Mouse (Mus musculus) frontal cortex, postnatal 14 days (tissue): ENCODE results near the gene Sapcd1.
"Not testable (repeated sequence)": the region's sequence is repeated elsewhere in the genome, so short reads cannot be mapped to it uniquely, and the experiment has no call there.

Experiments used
- DNase-seq, 2 experiments: peaks; one replicate each; pipeline ENCODE4 v3.0.0; 2022; ENCODE audit warnings: low spot score in 2 of 2

The Sapcd1 gene

GRCm38 (mm10) chr17:35007387-35007991 is 20.3 kb downstream of the Sapcd1 start:
- DNase-seq: no peak

GRCm38 (mm10) chr17:35005902-35006301 is 21.9 kb downstream of the Sapcd1 start:
- not testable (repeated sequence) for DNase-seq

- DNase-seq: no peak
Observed at GRCm38 (mm10) chr17:35005158-35005557, 22.7 kb downstream of the Sapcd1 start.

- no peak for DNase-seq
Observed at GRCm38 (mm10) chr17:35004075-35004717, 23.6 kb downstream of the Sapcd1 start.

GRCm38 (mm10) chr17:35003022-35003838 is 24.6 kb downstream of the Sapcd1 start:
- no peak for DNase-seq

GRCm38 (mm10) chr17:35002153-35002865 is 25.5 kb downstream of the Sapcd1 start:
- no peak for DNase-seq

GRCm38 (mm10) chr17:35001452-35002152 is 26.2 kb downstream of the Sapcd1 start:
- no peak for DNase-seq

- peak; percentile 70 to 74 for DNase-seq
Observed at GRCm38 (mm10) chr17:35000717-35001451, 26.9 kb downstream of the Sapcd1 start, which contains the start of gene Vars. Gene Vars, plus strand, starts transcription at chr17:35000987.

- DNase-seq: not testable (repeated sequence)
Observed at GRCm38 (mm10) chr17:34999871-35000716, 27.7 kb downstream of the Sapcd1 start.

GRCm38 (mm10) chr17:34998526-34999430 is 29.0 kb downstream of the Sapcd1 start:
- DNase-seq: no peak

- DNase-seq: no peak
Observed at GRCm38 (mm10) chr17:34997142-34997483, 30.7 kb downstream of the Sapcd1 start.

- DNase-seq: no peak
Observed at GRCm38 (mm10) chr17:34996411-34997141, 31.2 kb downstream of the Sapcd1 start.

- not testable (repeated sequence) for DNase-seq
Observed at GRCm38 (mm10) chr17:34995927-34996326, 31.9 kb downstream of the Sapcd1 start.

GRCm38 (mm10) chr17:34995192-34995591 is 32.6 kb downstream of the Sapcd1 start:
- DNase-seq: not testable (repeated sequence)

GRCm38 (mm10) chr17:34994751-34995150 is 33.1 kb downstream of the Sapcd1 start:
- no peak for DNase-seq

- no peak for DNase-seq
Observed at GRCm38 (mm10) chr17:34984218-34984617, 43.6 kb downstream of the Sapcd1 start.

GRCm38 (mm10) chr17:34982328-34982727 is 45.5 kb downstream of the Sapcd1 start:
- no peak for DNase-seq

GRCm38 (mm10) chr17:34981690-34982180 is 46.1 kb downstream of the Sapcd1 start, which contains the start of gene Lsm2:
Gene Lsm2, plus strand, starts transcription at chr17:34981862.
- DNase-seq: peak; percentile 85 to 88
